Mouse (Mus musculus): ENCODE results near the gene Abhd14a. TPM values are rescaled to one million over a fixed set of nuclear protein-coding genes. Genes with fewer than 3 reads are reported as not detected.

The Abhd14a gene
- polyA plus RNA-seq, 1 experiment from 2014 or later = 20.8 TPM

- 89% methylated on average over 2 of the region's 2 CpGs for WGBS
- no peak for TF ChIP-seq CTCF (IDR thresholded peaks at IDR 0.05; ENCODE audit: low read depth)
- Histone ChIP-seq H3K27me3 (replicated peaks; ENCODE audit: control insufficient read depth, insufficient read depth, low read length) (no peaks in the 10 kb centered on the region), H3K4me2 (replicated peaks; ENCODE audit: low read depth) (no peak overlapping the region), H3K4me3 (ENCODE audit: low read depth, low read length) (no peak overlapping the region), H3K9me3 (ENCODE audit: control insufficient read depth) (no peaks in the 10 kb centered on the region), H3K9ac (ENCODE audit: low read depth, low read length) (no peak overlapping the region), H3K36me3 (ENCODE audit: control insufficient read depth, insufficient read depth) (no peaks in the 10 kb centered on the region), H3K27ac (ENCODE audit: low read depth, low read length) (no peak overlapping the region), H3K4me1 (replicated peaks; ENCODE audit: control insufficient read depth, insufficient read depth, low read length) (no peaks in the 10 kb centered on the region)
- ATAC-seq = no peak
Observed at GRCm38 (mm10) chr9:106410086-106410650, 37.3 kb downstream of the Abhd14a start.

- Histone ChIP-seq H3K4me2 (replicated peaks; ENCODE audit: low read depth) (no peak overlapping the region), H3K9me3 (ENCODE audit: control insufficient read depth) (no peaks in the 10 kb centered on the region), H3K4me1 (replicated peaks; ENCODE audit: control insufficient read depth, insufficient read depth, low read length) (no peaks in the 10 kb centered on the region), H3K36me3 (ENCODE audit: control insufficient read depth, insufficient read depth) (no peaks in the 10 kb centered on the region), H3K27ac (ENCODE audit: low read depth, low read length) (no peak overlapping the region), H3K9ac (ENCODE audit: low read depth, low read length) (no peak overlapping the region), H3K4me3 (ENCODE audit: low read depth, low read length) (no peak overlapping the region), H3K27me3 (replicated peaks; ENCODE audit: control insufficient read depth, insufficient read depth, low read length) (no peaks in the 10 kb centered on the region)
- WGBS = 96% methylated on average over 4 of the region's 4 CpGs
- TF ChIP-seq CTCF (IDR thresholded peaks at IDR 0.05; ENCODE audit: low read depth) = peak; percentile 36; the same call in 1 of the 2 replicates
- ATAC-seq = no peak
Observed at GRCm38 (mm10) chr9:106409096-106409495, 38.4 kb downstream of the Abhd14a start.

- H3K9me3 ChIP-seq (ENCODE audit: control insufficient read depth) = no peaks in the 10 kb centered on the region
- ATAC-seq = no peak
- H3K27me3 ChIP-seq (replicated peaks; ENCODE audit: control insufficient read depth, insufficient read depth, low read length) = no peaks in the 10 kb centered on the region
- TF ChIP-seq CTCF (IDR thresholded peaks at IDR 0.05; ENCODE audit: low read depth) = no peak
- WGBS = 50% methylated on average over 8 of the region's 8 CpGs
- H3K4me1 ChIP-seq (replicated peaks; ENCODE audit: control insufficient read depth, insufficient read depth, low read length) = no peaks in the 10 kb centered on the region
- no peak overlapping the region for H3K4me3 ChIP-seq (ENCODE audit: low read depth, low read length)
- no peak overlapping the region for H3K27ac ChIP-seq (ENCODE audit: low read depth, low read length)
- no peak overlapping the region for H3K9ac ChIP-seq (ENCODE audit: low read depth, low read length)
- no peaks in the 10 kb centered on the region for H3K36me3 ChIP-seq (ENCODE audit: control insufficient read depth, insufficient read depth)
- H3K4me2 ChIP-seq (replicated peaks; ENCODE audit: low read depth) = no peak overlapping the region
Observed at GRCm38 (mm10) chr9:106406443-106407078, 40.9 kb downstream of the Abhd14a start.

- 30% methylated on average over 6 of the region's 6 CpGs for WGBS
- Histone ChIP-seq H3K27me3 (replicated peaks; ENCODE audit: control insufficient read depth, insufficient read depth, low read length) (no peaks in the 10 kb centered on the region), H3K9ac (ENCODE audit: low read depth, low read length) (no peak overlapping the region), H3K36me3 (ENCODE audit: control insufficient read depth, insufficient read depth) (no peaks in the 10 kb centered on the region), H3K27ac (ENCODE audit: low read depth, low read length) (no peak overlapping the region), H3K4me2 (replicated peaks; ENCODE audit: low read depth) (no peak overlapping the region), H3K4me1 (replicated peaks; ENCODE audit: control insufficient read depth, insufficient read depth, low read length) (no peaks in the 10 kb centered on the region), H3K9me3 (ENCODE audit: control insufficient read depth) (no peaks in the 10 kb centered on the region), H3K4me3 (ENCODE audit: low read depth, low read length) (no peak overlapping the region)
- no peak for TF ChIP-seq CTCF (IDR thresholded peaks at IDR 0.05; ENCODE audit: low read depth)
- ATAC-seq = no peak
Observed at GRCm38 (mm10) chr9:106405275-106405674, 42.2 kb downstream of the Abhd14a start.

GRCm38 (mm10) chr9:106402607-106403375 is 44.7 kb downstream of the Abhd14a start:
- no peaks in the 10 kb centered on the region for H3K4me1 ChIP-seq (replicated peaks; ENCODE audit: control insufficient read depth, insufficient read depth, low read length)
- 77% methylated on average over 16 of the region's 16 CpGs for WGBS
- H3K36me3 ChIP-seq (ENCODE audit: control insufficient read depth, insufficient read depth) = no peaks in the 10 kb centered on the region
- no peak overlapping the region for H3K9ac ChIP-seq (ENCODE audit: low read depth, low read length)
- no peak for ATAC-seq
- H3K4me2 ChIP-seq (replicated peaks; ENCODE audit: low read depth) = no peak overlapping the region
- no peaks in the 10 kb centered on the region for H3K9me3 ChIP-seq (ENCODE audit: control insufficient read depth)
- no peak for TF ChIP-seq CTCF (IDR thresholded peaks at IDR 0.05; ENCODE audit: low read depth)
- H3K4me3 ChIP-seq (ENCODE audit: low read depth, low read length) = no peak overlapping the region
- H3K27ac ChIP-seq (ENCODE audit: low read depth, low read length) = no peak overlapping the region
- no peaks in the 10 kb centered on the region for H3K27me3 ChIP-seq (replicated peaks; ENCODE audit: control insufficient read depth, insufficient read depth, low read length)

- WGBS = 63% methylated on average over 5 of the region's 5 CpGs
- no peak overlapping the region for H3K27ac ChIP-seq (ENCODE audit: low read depth, low read length)
- no peak for ATAC-seq
Observed at GRCm38 (mm10) chr9:106402149-106402548, 45.3 kb downstream of the Abhd14a start.

More at GRCm38 (mm10) chr9:106402149-106402548, 45.3 kb downstream of the Abhd14a start:
- H3K4me2 ChIP-seq (replicated peaks; ENCODE audit: low read depth) = no peak overlapping the region
- no peaks in the 10 kb centered on the region for H3K36me3 ChIP-seq (ENCODE audit: control insufficient read depth, insufficient read depth)
- no peak for TF ChIP-seq CTCF (IDR thresholded peaks at IDR 0.05; ENCODE audit: low read depth)
- H3K9ac ChIP-seq (ENCODE audit: low read depth, low read length) = no peak overlapping the region
- no peaks in the 10 kb centered on the region for H3K4me1 ChIP-seq (replicated peaks; ENCODE audit: control insufficient read depth, insufficient read depth, low read length)
- no peaks in the 10 kb centered on the region for H3K9me3 ChIP-seq (ENCODE audit: control insufficient read depth)
- H3K4me3 ChIP-seq (ENCODE audit: low read depth, low read length) = no peak overlapping the region
- H3K27me3 ChIP-seq (replicated peaks; ENCODE audit: control insufficient read depth, insufficient read depth, low read length) = no peaks in the 10 kb centered on the region

Data from intestine, postnatal 0 days (tissue).